Mouse (Mus musculus) ES-E14 (cell line): ENCODE results near the gene Ust.

Experiments
- HCFC1 ChIP-seq: IDR thresholded peaks from 2 replicates; pipeline ENCODE4 v1.6.1; 2012; ENCODE audit warnings: low read length, inconsistent platforms, borderline replicate concordance; ENCODE audit not compliant: insufficient read depth
- MAFK ChIP-seq: IDR thresholded peaks from 2 replicates; pipeline ENCODE4 v1.6.1; 2014; ENCODE audit warnings: mild to moderate bottlenecking, low read depth, low read length, inconsistent platforms; ENCODE audit not compliant: insufficient read depth
- ZC3H11A ChIP-seq: IDR thresholded peaks from 2 replicates; pipeline ENCODE4 v1.6.1; 2012; ENCODE audit warnings: low read depth, mild to moderate bottlenecking, inconsistent platforms, low read length, borderline replicate concordance

GRCm38 (mm10) chr10:8446972-8447371 lies 71.7 kb downstream of the Ust start:
- no peak for TF ChIP-seq HCFC1
- no peak for TF ChIP-seq MAFK
- no peak for TF ChIP-seq ZC3H11A
